ENCODE assay signal across 13 mouse cellular contexts in the genomic region with DNA sequence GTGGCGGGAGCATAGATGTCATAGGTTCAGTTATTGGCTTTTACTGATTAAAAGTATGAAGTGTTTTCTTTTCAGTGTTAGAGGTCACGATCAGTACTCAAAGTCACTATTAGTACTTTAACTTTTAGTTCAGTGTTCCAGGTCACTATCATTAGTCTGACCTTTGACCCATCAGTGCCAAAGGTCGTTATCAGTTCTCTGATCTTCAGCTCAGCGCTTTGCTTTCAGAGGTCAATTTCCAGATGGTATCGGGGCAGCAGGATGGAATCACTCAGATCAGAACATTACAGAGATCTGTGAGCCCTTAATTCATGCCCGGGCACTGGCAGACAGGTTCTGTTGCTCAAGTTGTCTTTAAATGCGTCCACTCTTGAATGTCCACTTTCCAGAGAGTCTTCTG.
"Had no signal": no experiment of that assay in that cellular context is flagged by ENCODE, and none has a peak within 500 bp of the region (broad histone marks: within the 10 kb centered on the region; RNA-seq: fewer than 3 reads in every experiment).

No protein-coding gene starts in this region.

- H3K27me3 ChIP-seq: midbrain, embryonic 13.5 days; midbrain, embryonic 15.5 days; neural tube, embryonic 12.5 days had no signal

- H3K27ac ChIP-seq: midbrain, embryonic 13.5 days; midbrain, embryonic 15.5 days; neural tube, embryonic 12.5 days had no signal

- DNase-seq: lung, adult 18-20 months; lung, embryonic 14.5 days; lung, postnatal 10 days; lung, postnatal 4 days; right cerebral cortex, postnatal 14 days; right cerebral cortex, postnatal 4 days; spleen, adult 18-20 months; thymus, adult 18-20 months; thymus, postnatal 14 days; thymus, postnatal 36 days had no signal

- H3K36me3 ChIP-seq: midbrain, embryonic 13.5 days; midbrain, embryonic 15.5 days; neural tube, embryonic 12.5 days had no signal

- H3K4me3 ChIP-seq: midbrain, embryonic 13.5 days; midbrain, embryonic 15.5 days; neural tube, embryonic 12.5 days had no signal

- H3K9me3 ChIP-seq: midbrain, embryonic 13.5 days; midbrain, embryonic 15.5 days; neural tube, embryonic 12.5 days had no signal

- H3K4me1 ChIP-seq: midbrain, embryonic 13.5 days; midbrain, embryonic 15.5 days; neural tube, embryonic 12.5 days had no signal
